Mouse (Mus musculus) left cerebral cortex, adult 8-10 months (tissue): ENCODE data around the gene Rptor. TPM values are rescaled to one million over a fixed set of nuclear protein-coding genes. Genes with fewer than 3 reads are reported as not detected.

Experiments
- DNase-seq, 2 experiments: peaks; one replicate each; pipeline ENCODE4 v3.0.0; 2022; ENCODE audit warnings: low spot score in 2 of 2
- total RNA-seq, 4 experiments: library from RNA; stranded (reverse); gene quantifications; 2 replicates each; pipeline ENCODE4 v1.2.4; 2022

Gene Rptor
- total RNA-seq, 4 experiments from 2014 or later = 57.5 to 65.0 (median 61.0) TPM

- no peak for DNase-seq
Measured at GRCm38 (mm10) chr11:119902891-119903290, 300.2 kb downstream of the Rptor start.

GRCm38 (mm10) chr11:119904621-119905286 lies 302.0 kb downstream of the Rptor start:
- peak in 1 of 2 experiments; percentile 75 for DNase-seq

GRCm38 (mm10) chr11:119905794-119906193 lies 303.1 kb downstream of the Rptor start:
- no peak for DNase-seq

- DNase-seq = peak; percentile 44 to 70
Measured at GRCm38 (mm10) chr11:119907006-119907650, 304.4 kb downstream of the Rptor start.

GRCm38 (mm10) chr11:119907711-119908110 lies 305.0 kb downstream of the Rptor start:
- no peak for DNase-seq

- DNase-seq = peak in 1 of 2 experiments; percentile 71
Measured at GRCm38 (mm10) chr11:119909436-119909835, 306.7 kb downstream of the Rptor start.

- no peak for DNase-seq
Measured at GRCm38 (mm10) chr11:119912845-119913244, 310.1 kb downstream of the Rptor start.

GRCm38 (mm10) chr11:119913291-119913934 lies 310.7 kb downstream of the Rptor start, which contains the start of gene Chmp6:
Gene Chmp6 (plus strand): TSS chr11:119913441.
- DNase-seq = peak; percentile 80 to 96

GRCm38 (mm10) chr11:119913935-119914314 lies 311.2 kb downstream of the Rptor start:
- no peak for DNase-seq

GRCm38 (mm10) chr11:119914381-119914780 lies 311.7 kb downstream of the Rptor start:
- no peak for DNase-seq

- no peak for DNase-seq
Measured at GRCm38 (mm10) chr11:119915666-119916065, 313.0 kb downstream of the Rptor start.

- no peak for DNase-seq
Measured at GRCm38 (mm10) chr11:119916102-119916790, 313.5 kb downstream of the Rptor start.

GRCm38 (mm10) chr11:119916834-119917469 lies 314.2 kb downstream of the Rptor start:
- DNase-seq = no peak

GRCm38 (mm10) chr11:119918521-119918920 lies 315.8 kb downstream of the Rptor start:
- no peak for DNase-seq

GRCm38 (mm10) chr11:119919432-119919831 lies 316.7 kb downstream of the Rptor start:
- no peak for DNase-seq

GRCm38 (mm10) chr11:119919897-119920296 lies 317.2 kb downstream of the Rptor start:
- peak in 1 of 2 experiments; percentile 66 for DNase-seq

- no peak for DNase-seq
Measured at GRCm38 (mm10) chr11:119920668-119921067, 318.0 kb downstream of the Rptor start.

- no peak for DNase-seq
Measured at GRCm38 (mm10) chr11:119925176-119925575, 322.5 kb downstream of the Rptor start.

- no peak for DNase-seq
Measured at GRCm38 (mm10) chr11:119926762-119927161, 324.1 kb downstream of the Rptor start.

- no peak for DNase-seq
Measured at GRCm38 (mm10) chr11:119928023-119928681, 325.4 kb downstream of the Rptor start.
